Mouse (Mus musculus) spleen, adult 12 weeks (tissue): ENCODE data around the gene Plekhn1.

Source experiments
- DNase-seq: peaks from one replicate; pipeline ENCODE4 v3.0.0; 2022; ENCODE audit warnings: low spot score

Gene Plekhn1

GRCm38 (mm10) chr4:156234701-156235213, at the start of gene Plekhn1:
Plekhn1 (minus strand) TSS chr4:156234857.
- DNase-seq = peak; percentile 57

- DNase-seq = no peak
Observed at GRCm38 (mm10) chr4:156255078-156255839, 20.6 kb upstream of the Plekhn1 start, which contains the start of gene Samd11. Samd11 (minus strand) TSS chr4:156255657.

DNA sequence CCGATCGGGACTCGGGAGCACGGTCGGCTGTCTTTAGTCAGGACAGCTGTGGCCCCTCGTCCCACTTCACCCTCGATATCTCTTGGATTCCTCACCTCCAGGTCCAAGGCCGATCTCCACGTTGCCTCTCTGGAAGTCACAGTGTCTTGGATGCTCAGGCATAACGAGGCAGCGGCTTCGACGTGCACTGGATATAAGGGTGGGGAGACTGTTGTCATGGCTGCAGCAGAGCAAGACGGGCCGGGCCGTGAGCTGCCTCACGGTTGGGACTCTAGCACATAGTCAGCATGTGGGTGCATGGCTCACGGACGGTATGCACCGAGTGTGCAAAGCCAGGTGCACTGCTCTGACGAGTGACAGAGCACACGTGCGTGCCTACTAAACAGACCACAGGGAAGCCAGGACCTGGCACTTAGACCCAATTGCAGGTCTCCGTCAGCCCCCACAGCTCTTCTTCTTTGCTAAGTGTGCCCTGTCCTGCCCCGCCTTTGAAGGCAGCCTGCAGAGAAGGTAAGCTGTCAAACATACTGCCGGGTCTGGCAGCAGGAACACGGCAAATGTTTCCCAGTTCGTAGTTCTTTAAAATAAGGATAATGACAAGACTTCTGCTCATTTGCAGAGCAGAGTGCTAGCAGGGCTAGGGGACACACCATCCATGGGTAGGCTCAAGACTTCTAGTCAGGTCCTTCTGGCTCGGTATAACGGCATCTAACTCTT, 19.9 kb upstream of the Plekhn1 start:
- peak; percentile 23 for DNase-seq

DNA sequence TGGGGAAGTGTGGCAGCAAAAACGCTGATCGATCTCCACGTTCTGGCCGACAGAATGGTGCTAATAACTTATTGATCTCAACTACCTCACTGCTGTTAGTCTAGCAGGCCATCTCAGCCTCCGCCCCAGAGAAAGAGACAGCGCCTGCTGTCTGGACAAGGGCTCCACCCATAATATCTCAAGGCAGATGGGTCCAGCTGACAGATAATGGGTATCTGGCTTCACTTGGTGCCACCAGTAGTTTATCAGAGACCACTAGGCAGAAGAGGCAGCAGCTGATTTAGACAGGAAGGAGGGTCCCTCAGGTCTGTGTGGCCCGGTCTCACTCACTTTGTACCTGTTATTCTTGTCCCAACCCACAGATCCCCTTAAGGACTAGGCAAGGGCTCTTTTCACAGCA, 18.4 kb upstream of the Plekhn1 start:
- no peak for DNase-seq

DNA sequence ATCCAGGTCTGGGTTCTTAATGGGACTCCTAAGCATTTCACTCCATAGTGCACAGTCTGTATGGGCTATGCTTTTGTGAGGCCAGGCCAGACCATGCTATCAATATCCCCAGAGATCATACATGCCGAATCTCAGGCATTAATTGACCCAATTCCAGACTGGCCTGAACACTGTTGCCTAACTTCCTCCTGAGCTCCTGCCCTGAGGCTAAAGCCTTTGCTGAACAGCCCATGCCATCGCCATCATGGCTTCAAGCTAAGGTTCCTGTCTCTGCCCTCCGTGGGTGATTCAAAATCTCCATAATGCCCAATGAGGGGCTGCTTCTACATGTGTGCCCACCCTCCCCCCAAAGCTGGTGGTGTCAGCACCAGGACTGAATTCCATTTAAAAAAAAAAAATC, 18.0 kb upstream of the Plekhn1 start:
- DNase-seq = no peak

GRCm38 (mm10) chr4:156252140-156252539, 17.5 kb upstream of the Plekhn1 start:
- no peak for DNase-seq

DNA sequence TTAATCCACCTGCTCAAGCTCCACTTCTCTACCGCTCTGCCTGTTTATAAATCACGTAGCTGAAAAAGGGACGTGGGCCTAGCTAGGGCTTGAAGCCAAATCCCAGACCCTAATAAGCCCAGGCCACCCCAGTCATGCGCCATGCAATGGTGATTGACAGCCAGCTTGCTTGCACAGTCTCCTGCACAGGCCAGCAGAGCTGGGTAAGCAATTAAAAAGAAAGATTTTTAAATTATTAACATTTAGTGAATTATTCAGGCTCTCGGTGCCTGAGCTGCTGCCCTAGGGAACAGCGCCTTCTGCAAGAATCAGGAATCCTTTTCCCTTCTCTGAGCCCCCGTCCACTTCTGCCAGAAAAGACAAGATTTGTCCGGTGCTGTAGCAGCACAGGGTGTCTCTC, 16.4 kb upstream of the Plekhn1 start:
- DNase-seq = no peak

DNA sequence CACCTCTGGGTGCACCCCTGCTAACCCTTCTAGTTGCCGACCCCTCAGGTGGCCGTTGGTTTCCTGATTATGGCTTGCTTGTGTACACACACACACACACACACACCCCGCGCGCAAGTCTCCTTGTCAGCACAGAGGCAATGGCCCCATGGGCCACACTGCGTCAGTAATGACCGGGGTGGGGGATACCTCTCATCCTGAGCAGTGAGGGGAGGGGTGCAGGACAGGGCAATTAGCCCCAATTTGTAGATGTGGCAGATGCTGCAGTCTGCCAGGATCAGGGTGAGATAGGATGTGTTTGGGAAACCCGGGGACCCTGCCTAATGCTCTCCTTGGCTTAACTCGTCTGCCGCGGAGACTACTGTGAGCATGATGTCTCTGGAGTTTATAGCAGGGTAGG, 14.9 kb upstream of the Plekhn1 start:
- no peak for DNase-seq

- DNase-seq = no peak
Observed at GRCm38 (mm10) chr4:156236651-156237447, 2.2 kb upstream of the Plekhn1 start.

GRCm38 (mm10) chr4:156235808-156236533, 1.3 kb upstream of the Plekhn1 start, which contains the start of gene Noc2l:
Noc2l (plus strand) TSS chr4:156236010.
- peak; percentile 87 for DNase-seq

DNA sequence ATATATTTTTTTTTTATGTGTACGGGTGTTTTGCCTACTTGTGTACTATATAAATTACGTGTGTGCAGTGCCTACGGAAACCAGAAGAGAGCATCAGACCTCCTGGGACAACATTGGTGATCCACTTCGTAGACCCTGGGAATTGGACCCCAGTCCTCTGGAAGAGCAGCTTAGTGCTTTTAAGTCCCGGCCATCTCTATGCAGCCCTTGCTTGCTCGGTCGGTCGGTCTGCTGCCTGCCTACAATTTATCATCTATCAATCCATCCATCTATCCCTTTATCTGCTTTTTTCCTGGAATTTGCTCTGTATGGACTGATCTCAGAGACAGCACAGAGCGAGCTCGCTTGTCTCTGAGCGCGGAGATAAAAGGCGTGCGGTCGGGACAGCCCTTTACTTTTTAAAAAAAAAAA, 708 bp upstream of the Plekhn1 start:
- DNase-seq = no peak

DNA sequence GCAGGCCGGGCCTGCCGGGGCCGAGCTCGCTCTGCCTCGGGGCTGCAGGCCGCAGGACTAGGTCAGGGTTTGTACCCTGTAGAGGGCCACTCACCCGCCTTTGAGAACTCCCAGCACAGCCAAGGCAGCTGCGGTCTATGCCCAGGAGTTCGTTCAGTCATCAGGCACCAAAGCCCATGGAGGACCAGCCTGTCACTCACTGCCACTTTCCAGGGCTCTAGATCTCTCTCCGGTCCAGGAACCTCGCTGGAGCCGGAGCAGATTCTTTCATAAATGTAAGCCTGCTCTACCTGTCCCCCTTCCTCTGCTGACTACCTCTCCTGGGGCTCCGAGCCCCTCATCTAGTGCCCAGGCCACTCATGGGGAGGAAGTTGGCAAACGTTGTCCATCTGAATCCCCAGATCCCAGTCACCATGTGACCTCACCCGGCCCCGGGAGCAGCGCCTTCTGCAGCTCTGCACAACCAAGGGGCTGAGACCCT, 596 bp downstream of the Plekhn1 start:
- DNase-seq = no peak

GRCm38 (mm10) chr4:156228393-156229024, 6.1 kb downstream of the Plekhn1 start:
- DNase-seq = no peak

- no peak for DNase-seq
Observed at GRCm38 (mm10) chr4:156227752-156228392, 6.8 kb downstream of the Plekhn1 start.

- no peak for DNase-seq
Observed at GRCm38 (mm10) chr4:156224276-156224675, 10.4 kb downstream of the Plekhn1 start.

DNA sequence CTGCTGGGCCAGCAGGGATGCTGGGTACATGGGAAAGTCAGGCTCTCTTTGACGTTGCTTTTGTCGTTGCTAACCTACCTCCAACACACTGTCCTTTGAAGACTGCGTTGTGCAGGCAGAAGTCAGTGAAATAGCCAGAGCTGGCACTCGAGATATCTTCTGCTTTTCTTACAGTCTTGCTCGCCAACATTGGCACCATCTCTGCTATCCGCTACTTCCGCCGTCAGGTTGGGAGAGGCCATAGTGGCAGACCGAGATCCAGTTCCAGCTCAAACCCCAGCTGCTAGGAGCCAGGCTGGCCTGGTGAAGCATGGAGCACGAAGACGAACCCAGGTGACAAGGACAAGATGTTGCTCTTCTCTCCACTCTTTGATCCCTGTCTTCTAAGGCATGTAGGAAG, 14.7 kb downstream of the Plekhn1 start:
- no peak for DNase-seq

- no peak for DNase-seq
Observed at GRCm38 (mm10) chr4:156217838-156218237, 16.8 kb downstream of the Plekhn1 start.

GRCm38 (mm10) chr4:156217022-156217669, 17.5 kb downstream of the Plekhn1 start:
- no peak for DNase-seq

DNA sequence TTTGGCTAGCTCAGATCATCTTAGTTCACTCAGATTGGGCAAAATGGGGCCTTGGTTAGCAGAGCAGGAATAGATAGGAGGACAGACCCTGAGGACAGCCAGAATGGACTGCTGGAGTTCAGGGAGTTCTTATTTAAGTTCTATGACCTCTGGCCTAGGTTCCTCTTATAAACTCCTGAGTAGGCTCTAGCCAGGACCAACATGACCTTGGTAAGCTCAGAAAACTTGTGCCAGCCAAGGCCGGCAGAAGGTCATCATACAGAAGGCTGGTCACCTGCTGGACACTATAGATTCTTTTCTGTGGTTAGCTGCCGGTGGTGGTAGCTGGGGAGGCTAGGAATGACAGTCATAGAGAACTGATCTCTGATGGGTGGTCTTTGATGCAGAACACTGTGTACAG, 18.5 kb downstream of the Plekhn1 start:
- DNase-seq = no peak

DNA sequence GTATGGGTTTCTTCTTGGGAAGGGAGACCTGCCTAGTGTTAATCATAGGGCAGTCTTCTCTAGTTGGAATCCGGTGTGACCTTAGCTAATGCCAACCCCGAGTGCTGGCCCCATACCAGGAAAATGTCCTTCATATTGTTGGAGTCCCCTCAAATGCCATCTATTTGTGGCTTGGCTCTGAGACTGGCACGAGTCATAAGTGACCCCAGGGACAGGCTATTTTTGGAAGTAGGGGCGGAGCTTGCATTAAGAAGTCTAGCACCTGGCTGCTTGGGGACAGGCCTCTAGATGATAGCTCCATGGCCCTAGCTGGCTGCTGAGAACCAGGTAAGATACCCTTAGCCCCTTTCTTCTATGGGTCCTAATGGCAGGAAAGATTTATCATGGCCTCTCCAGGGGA, 19.0 kb downstream of the Plekhn1 start, which contains the start of gene Perm1:
Gene Perm1 (plus strand): TSS at position 220 of the 400 bp plus-strand sequence.
- no peak for DNase-seq
